Mouse (Mus musculus) liver, embryonic 14.5 days (tissue): ENCODE measurements around the gene Amot. TPM values are rescaled to one million over a fixed set of nuclear protein-coding genes. Genes with fewer than 3 reads are reported as not detected.

Experiments
- ATAC-seq: fragments of 200-750 bp; cut with Nextera tagmentation; 2 replicates; pipeline ENCODE4 v1.8.0; 2017; ENCODE audit warnings: moderate number of reproducible peaks, mild to moderate bottlenecking, moderate library complexity; ENCODE audit not compliant: insufficient read depth
- DNase-seq, 3 experiments: peaks; one replicate each; pipeline ENCODE4 v3.0.0-alpha.2; 2012 to 2013; ENCODE audit warnings: low read depth in 3 of 3, low spot score in 3 of 3
- H3K27ac ChIP-seq: fragments of 300-500 bp; sonication (generic); 2 replicates; pipeline ENCODE4 v1.5.1; 2014; ENCODE audit warnings: moderate library complexity, mild to moderate bottlenecking, control low read depth, inconsistent platforms
- H3K27me3 ChIP-seq: fragments of 300-500 bp; sonication (generic); 2 replicates; pipeline ENCODE4 v1.6.1; 2014; ENCODE audit warnings: mild to moderate bottlenecking, low read length, moderate library complexity; ENCODE audit not compliant: control insufficient read depth, insufficient read depth
- H3K36me3 ChIP-seq: fragments of 300-500 bp; sonication (generic); replicated peaks from 2 replicates; pipeline ENCODE4 v1.6.1; 2014; ENCODE audit warnings: low read depth; ENCODE audit not compliant: control insufficient read depth, insufficient read depth
- H3K4me1 ChIP-seq, 2 experiments: fragments of 200-500 bp in 1 of 2; fragments of 300-500 bp in 1 of 2; sonication (generic) in 1 of 2; replicated peaks; 2 replicates each; pipeline ENCODE4 v1.6.1; 2012 to 2014; ENCODE audit warnings: antibody characterized with exemption in 1 of 2, inconsistent platforms in 1 of 2, low read length in 1 of 2; ENCODE audit not compliant: control insufficient read depth in 2 of 2, insufficient read depth in 2 of 2
- H3K4me2 ChIP-seq: fragments of 300-500 bp; sonication (generic); 2 replicates; pipeline ENCODE4 v1.6.1; 2014; ENCODE audit warnings: low read depth, mild to moderate bottlenecking, control low read depth, moderate library complexity
- H3K4me3 ChIP-seq, 2 experiments: fragments of 200-500 bp in 1 of 2; fragments of 300-500 bp in 1 of 2; sonication (generic) in 1 of 2; 2 replicates each; pipeline ENCODE4 v1.5.1; 2012 to 2014; ENCODE audit warnings: low read depth in 2 of 2, low read length in 2 of 2, mild to moderate bottlenecking in 2 of 2, control low read depth in 1 of 2, inconsistent platforms in 1 of 2, moderate library complexity in 1 of 2; ENCODE audit not compliant: insufficient read depth in 1 of 2
- H3K9ac ChIP-seq: fragments of 300-500 bp; sonication (generic); replicated peaks from 2 replicates; pipeline ENCODE4 v1.6.1; 2014; ENCODE audit warnings: mild to moderate bottlenecking, control low read depth, moderate library complexity
- H3K9me3 ChIP-seq: fragments of 300-500 bp; sonication (generic); 2 replicates; pipeline ENCODE4 v1.6.1; 2016; ENCODE audit warnings: low read length, mixed read lengths; ENCODE audit not compliant: control insufficient read depth
- CTCF ChIP-seq: IDR thresholded peaks from 2 replicates; pipeline ENCODE4 v1.5.1; 2016; ENCODE audit warnings: antibody characterized with exemption, low read depth, control low read depth
- EP300 ChIP-seq: IDR thresholded peaks from 2 replicates; pipeline ENCODE4 v1.6.1; 2016; ENCODE audit warnings: antibody characterized with exemption, low read depth
- WGBS: fragments of 180-500 bp; shearing (Covaris S2); extraction: QIAGEN DNeasy Blood & Tissue Kit; methylation state at CpG from one replicate; pipeline ENCODE4 v1.1.7; 2014; ENCODE audit not compliant: insufficient replicate concordance; 5-methylcytosine and 5-hydroxymethylcytosine counted together
- polyA plus RNA-seq, 2 experiments: library from polyadenylated mRNA; depleted of rRNA in 1 of 2; stranded (reverse) in 1 of 2; unstranded in 1 of 2; fragments of >200 nt; fragmentation: Nextera tagmentation in 1 of 2; extraction: Ambion mirVana in 1 of 2; gene quantifications; 2 replicates each; pipeline versions ENCODE4 v1.2.1 to v1.2.3; 2012 to 2014

The Amot gene
- polyA plus RNA-seq, 2 experiments, result 4.2 to 4.3 TPM

DNA sequence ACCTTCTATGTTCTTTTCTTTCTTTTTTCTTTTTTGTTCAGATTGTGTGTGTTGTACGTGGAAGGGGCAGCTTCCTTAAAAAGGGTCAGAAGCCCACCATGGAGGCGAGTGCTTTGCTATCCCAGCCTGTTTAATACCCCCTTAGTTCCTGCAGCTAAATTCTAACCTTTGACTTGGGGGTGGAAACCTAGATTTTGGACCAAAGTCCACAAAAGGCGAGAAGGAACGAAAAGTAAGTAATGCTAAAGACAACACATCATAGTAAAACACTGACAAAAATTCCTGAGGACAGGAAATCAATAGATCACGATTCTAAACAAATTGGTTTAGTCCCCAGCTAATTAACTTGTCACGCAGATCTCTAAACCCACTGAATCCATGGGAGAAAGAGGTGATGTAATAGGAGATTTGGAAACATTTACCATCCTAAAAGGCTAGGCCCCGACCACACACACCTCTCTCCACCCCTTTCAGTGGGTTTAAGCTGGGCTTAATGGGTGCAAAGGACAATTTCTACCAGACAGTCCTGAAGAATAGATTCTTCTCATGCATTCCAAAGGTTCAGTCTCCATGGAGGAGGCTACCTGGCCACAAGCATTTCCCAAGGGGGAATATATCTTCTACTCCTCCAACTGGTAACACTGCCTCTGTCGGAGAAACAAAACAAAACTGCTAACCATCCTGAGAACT, 3.2 kb downstream of the Amot start:
- no peak overlapping the region for H3K4me3 ChIP-seq
- H3K9me3 ChIP-seq, result no peaks in the 10 kb centered on the region
- no peaks in the 10 kb centered on the region for H3K36me3 ChIP-seq
- H3K27me3 ChIP-seq, result no peaks in the 10 kb centered on the region
- H3K4me2 ChIP-seq, result no peak overlapping the region
- TF ChIP-seq EP300, result no peak
- no peak for TF ChIP-seq CTCF
- H3K27ac ChIP-seq, result no peak overlapping the region
- peaks cover 0 to 5% of the 10 kb centered on the region in 2 experiments; a peak in 2 of 4 replicates for H3K4me1 ChIP-seq
- DNase-seq, result no peak
- ATAC-seq, result no peak
- 69% methylated on average over 8 of the region's 8 CpGs for WGBS
- no peak overlapping the region for H3K9ac ChIP-seq

DNA sequence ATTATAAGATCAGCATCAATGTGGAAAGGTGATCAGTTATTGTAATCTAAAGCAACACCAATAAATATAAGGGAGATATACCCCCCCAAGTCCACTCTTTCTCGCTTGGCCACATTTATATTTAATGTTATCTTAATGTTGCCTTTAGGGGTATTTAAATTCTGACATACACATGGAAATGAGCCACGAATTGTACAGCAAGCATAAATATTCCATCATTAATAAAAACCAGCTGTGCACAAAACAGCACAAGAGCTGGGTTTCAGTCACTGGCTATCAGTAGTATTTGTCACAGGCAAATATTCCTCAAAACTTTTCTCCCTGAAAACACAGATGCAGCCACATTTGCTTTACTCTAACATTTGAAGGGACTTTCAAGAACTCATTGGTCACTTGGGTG, 5.9 kb downstream of the Amot start:
- no peaks in the 10 kb centered on the region for H3K36me3 ChIP-seq
- H3K4me1 ChIP-seq, result peaks cover 0 to 5% of the 10 kb centered on the region in 2 experiments; a peak in 2 of 4 replicates
- no peak overlapping the region for H3K9ac ChIP-seq
- no peak overlapping the region for H3K4me2 ChIP-seq
- WGBS, result 46% methylated on average over 2 of the region's 2 CpGs
- no peaks in the 10 kb centered on the region for H3K9me3 ChIP-seq
- no peak for DNase-seq
- no peak for TF ChIP-seq CTCF
- TF ChIP-seq EP300, result no peak
- no peak for ATAC-seq
- no peaks in the 10 kb centered on the region for H3K27me3 ChIP-seq
- H3K27ac ChIP-seq, result no peak overlapping the region
- H3K4me3 ChIP-seq, result no peak overlapping the region

DNA sequence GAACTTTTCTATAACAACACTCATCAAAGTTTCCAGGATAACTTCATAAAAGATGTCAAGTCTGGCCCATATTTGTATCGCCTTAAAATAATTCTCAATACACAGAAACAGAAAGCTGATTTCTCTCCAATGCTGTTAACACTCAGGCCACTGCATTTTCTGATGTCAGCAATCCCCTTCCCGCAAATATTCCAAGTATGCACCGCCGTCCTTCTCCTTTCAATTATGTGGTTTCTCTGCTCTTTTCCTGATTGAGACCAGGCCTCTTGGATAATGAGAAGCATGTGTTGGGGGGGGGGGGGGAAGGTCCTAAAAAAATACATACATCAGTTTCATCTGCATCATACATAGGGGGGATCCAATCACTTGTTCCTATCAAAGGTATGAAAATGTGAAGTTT, 6.3 kb downstream of the Amot start:
- no peak for ATAC-seq
- WGBS, result 69% methylated on average over 4 of the region's 4 CpGs
- TF ChIP-seq CTCF, result no peak
- TF ChIP-seq EP300, result no peak

DNA sequence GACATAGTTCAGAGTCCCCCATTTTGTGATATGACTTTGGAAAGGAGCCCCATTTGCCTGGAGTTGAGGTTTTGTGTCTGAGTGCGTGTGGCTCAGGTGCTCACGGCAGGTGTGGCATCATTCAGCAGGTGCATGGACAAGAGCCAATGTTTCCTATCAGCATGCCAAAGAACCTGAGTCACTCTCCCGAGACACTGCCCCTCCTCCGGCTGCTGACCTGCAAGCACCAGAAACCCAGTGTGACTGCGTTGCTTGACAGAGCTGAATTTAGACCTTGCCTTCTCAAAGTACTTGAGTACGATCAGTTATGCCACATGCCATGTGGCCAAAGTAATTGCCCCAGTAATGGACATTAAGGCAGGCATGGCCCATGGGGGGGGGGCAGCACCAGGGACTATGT, 7.5 kb downstream of the Amot start:
- DNase-seq (no peak), ATAC-seq (no peak)
- Histone ChIP-seq H3K9ac (no peak overlapping the region), H3K36me3 (no peaks in the 10 kb centered on the region), H3K4me1 (peaks cover 0 to 2% of the 10 kb centered on the region in 2 experiments; a peak in 1 of 4 replicates), H3K4me3 (no peak overlapping the region), H3K9me3 (no peaks in the 10 kb centered on the region), H3K27me3 (no peaks in the 10 kb centered on the region), H3K4me2 (no peak overlapping the region), H3K27ac (no peak overlapping the region)
- WGBS, result 75% methylated on average over 6 of the region's 6 CpGs
- TF ChIP-seq CTCF (no peak), EP300 (no peak)

More for the DNA sequence above, 6.3 kb downstream of the Amot start:
- H3K27ac ChIP-seq, result no peak overlapping the region
- no peak overlapping the region for H3K4me3 ChIP-seq
- H3K9me3 ChIP-seq, result no peaks in the 10 kb centered on the region
- no peak overlapping the region for H3K9ac ChIP-seq
- no peak overlapping the region for H3K4me2 ChIP-seq
- no peak for DNase-seq
- H3K4me1 ChIP-seq, result peaks cover 0 to 2% of the 10 kb centered on the region in 2 experiments; a peak in 1 of 4 replicates
- no peaks in the 10 kb centered on the region for H3K27me3 ChIP-seq
- H3K36me3 ChIP-seq, result no peaks in the 10 kb centered on the region

DNA sequence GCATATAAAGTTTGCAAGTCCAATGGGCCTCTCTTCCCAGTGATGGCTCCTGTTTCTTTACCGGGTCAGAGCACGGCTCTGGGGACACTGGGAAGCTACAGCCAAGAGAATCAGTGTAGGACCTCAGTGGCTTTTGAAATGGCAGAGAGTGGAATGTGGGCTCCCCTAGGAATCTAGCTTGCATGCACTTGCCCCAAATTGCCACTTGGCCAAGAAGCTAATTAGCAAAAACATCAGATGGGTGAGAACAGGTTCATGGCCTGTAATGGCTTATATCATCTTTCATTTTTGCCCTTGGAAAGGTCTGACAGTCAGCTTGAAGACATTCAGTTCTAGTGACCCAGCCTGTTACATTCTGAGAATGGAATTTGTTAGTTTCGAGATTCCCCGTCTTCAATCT, 9.6 kb downstream of the Amot start:
- no peak overlapping the region for H3K4me3 ChIP-seq
- no peak for ATAC-seq
- H3K27ac ChIP-seq, result no peak overlapping the region
- no peak for DNase-seq
- TF ChIP-seq CTCF (no peak), EP300 (no peak)
- H3K4me2 ChIP-seq, result no peak overlapping the region
- no peaks in the 10 kb centered on the region for H3K27me3 ChIP-seq
- no peaks in the 10 kb centered on the region for H3K9me3 ChIP-seq
- no peaks in the 10 kb centered on the region for H3K36me3 ChIP-seq
- no peaks in the 10 kb centered on the region for H3K4me1 ChIP-seq
- 81% methylated on average over 4 of the region's 4 CpGs for WGBS
- H3K9ac ChIP-seq, result no peak overlapping the region
